Mouse (Mus musculus) naive thymus-derived CD4-positive, alpha-beta T cell, adult 2 months (primary cell): ENCODE results near the gene Pes1.
A peak's percentile ranks its signal among the peaks of the same experiment; 100 is the strongest.

Experiments used
- DNase-seq: peaks from one replicate; pipeline ENCODE4 v3.0.0-alpha.2; 2011; ENCODE audit warnings: low read depth

Gene Pes1

DNA sequence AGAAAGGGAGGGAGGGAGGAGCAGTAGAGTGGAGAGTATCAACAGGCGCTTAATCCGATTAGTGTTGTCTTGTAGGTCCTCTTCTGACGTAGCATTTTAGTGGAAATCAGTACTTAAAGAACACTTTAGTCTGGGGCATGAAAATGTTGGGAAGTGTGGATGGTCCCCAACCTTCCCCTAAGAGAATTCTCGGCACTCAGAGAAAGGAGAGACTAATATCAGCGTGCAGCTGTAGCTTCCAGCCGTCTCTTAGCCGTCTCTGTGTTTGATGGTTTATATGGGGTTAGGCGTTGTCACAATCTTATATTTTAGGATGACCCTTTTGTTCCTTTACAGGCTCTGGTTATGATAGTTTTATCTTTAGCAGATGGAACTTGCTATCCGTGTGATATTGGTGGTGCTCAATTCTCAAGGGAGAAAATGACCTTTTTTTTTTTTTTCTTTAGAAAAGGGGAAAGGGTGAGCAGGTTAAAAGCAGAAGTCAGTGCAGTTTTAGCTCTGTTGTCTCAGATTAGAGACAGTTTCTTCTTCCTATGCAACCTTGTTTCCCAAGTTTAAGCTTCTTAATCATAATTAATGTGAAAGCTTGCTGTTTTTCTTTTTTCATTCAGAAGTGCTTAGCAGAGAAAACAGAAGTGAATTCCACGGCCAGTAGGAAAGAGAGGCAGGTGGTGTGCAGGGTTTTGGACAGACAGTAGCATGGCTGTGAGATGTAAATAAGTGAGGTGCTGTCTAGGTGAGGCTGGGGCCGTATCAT lies 819 bp downstream of the Pes1 start:
- no peak for DNase-seq

DNA sequence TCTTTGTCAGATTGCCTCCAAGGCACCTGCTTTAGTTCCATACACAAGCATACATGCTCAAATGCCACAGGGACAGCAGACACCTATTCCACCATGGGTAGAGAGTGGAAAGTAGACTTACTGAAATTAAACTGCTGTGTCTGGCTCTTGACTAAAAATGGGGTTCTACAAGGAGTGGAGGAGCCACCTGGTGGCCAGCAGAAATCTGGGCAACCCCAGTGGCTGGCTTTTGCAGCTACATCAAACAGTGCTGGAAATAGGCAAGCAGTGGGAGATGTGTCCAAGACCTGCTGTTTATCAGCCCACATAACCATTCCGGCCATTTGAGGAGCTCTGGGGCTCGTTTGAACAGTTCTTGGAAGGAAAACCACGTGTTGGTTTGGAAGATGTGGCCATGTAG lies 6.1 kb downstream of the Pes1 start:
- DNase-seq, result no peak

DNA sequence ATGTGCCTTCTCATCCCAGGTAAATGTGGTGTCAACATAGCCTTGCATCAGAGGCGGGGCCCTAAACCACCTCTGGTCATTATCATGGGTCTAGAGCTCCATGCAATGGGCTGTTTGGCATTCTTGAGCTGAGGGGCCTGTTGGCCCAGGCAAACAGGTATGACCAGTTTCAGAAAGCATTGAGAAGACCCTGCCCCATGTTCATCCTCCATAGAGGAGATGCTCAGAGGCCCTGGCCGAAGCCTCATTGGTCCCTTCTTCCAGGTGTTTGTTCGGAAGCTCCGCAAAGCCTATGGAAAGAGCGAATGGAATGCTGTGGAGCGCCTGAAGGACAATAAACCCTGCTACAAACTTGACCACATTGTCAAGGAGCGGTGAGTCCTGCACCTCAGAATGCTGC lies 6.6 kb downstream of the Pes1 start:
- no peak for DNase-seq

DNA sequence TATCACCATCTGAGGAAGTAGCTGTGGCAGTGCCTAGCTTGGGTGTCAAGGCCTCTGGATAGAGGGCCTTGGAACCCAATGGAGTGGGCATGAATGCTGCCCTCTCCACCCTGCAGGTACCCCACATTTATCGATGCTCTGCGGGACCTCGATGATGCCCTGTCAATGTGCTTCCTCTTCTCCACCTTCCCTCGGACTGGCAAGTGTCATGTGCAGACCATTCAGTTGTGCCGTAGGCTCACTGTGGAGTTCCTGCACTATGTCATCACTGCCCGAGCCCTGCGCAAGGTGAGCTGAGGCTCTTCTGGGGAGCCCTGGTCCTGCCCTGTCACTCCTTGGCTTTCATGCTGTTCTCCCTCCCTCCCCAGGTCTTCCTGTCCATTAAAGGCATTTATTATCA lies 9.3 kb downstream of the Pes1 start:
- DNase-seq, result no peak

DNA sequence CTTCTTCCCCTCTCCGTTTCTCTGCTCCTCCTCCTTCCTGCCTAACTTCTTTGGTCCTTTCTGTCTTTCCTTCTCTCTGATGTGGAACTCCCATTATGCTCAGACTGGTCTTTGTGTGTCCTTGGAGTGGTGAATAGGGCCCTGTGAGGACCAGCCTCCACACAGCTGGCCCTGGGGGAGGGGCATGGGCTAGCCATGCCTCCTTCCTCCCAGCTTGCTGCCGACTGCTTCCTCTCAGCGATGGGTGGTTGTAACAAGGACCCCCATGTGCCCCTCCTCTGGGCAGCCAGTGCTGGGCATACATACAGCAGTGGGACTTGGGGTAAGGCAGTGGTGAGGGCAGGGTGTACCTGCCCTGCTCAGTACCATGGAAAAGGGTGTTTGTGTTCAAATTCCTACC lies 10.5 kb downstream of the Pes1 start:
- DNase-seq, result no peak

DNA sequence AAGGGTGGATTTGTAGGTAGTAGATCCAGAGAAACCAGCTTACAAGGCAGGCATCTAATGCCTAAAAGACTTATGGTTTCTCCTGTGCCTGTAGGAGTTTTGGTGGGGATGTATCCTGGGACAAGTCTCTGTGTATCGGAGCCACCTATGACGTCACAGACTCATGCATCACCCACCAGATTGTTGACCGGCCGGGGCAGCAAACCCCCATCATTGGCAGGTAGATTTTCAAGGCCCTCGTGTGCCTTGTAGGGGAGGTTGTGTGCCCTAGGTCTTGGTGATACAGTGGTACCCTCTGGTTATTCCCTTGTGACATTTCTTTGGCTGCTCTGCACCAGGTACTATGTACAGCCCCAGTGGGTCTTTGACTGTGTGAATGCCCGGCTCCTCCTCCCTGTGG lies 12.9 kb downstream of the Pes1 start, which contains the start of gene 4930556J24Rik:
Gene 4930556J24Rik, minus strand, starts transcription at position 101 of the 400 bp plus-strand sequence.
- DNase-seq, result no peak

DNA sequence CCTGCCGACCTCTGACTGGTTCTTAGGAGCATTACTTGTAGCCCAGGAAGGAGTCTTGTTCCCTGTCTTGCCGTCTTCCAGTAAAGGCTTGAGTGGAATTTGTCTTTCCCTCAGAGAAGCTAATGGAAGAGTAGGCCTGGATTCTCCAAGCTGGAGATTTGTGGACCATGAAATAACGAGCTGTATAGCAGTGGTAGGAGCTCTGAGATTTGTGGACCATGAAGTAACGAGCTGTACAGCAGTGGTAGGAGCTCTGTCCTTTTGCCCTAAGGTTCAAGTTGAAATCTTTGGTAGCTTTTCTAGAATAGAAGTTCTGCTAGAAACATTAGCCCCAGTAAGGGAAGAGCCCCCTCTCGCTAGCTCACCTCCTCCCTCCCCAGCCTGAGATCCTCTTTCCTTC lies 14.6 kb downstream of the Pes1 start:
- DNase-seq, result no peak

DNA sequence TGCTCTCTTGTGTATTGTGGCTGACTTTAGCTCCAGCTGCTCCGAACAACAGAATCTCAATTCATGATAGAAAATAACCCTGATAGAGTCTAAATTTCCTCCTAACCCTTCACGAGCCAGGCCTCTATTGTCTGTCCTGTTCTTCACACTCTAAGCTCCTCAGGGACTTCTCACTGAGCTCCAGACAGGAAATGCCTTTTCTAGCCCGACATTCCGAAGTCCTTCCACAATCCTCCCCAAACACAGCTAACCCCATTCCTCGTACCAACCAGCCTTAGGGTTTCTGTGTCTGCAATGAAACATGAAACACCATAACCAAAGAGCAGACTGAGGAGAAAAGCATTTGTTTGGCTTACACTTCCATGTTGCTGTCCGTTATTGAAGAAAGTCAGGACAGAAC lies 17.8 kb downstream of the Pes1 start:
- no peak for DNase-seq

DNA sequence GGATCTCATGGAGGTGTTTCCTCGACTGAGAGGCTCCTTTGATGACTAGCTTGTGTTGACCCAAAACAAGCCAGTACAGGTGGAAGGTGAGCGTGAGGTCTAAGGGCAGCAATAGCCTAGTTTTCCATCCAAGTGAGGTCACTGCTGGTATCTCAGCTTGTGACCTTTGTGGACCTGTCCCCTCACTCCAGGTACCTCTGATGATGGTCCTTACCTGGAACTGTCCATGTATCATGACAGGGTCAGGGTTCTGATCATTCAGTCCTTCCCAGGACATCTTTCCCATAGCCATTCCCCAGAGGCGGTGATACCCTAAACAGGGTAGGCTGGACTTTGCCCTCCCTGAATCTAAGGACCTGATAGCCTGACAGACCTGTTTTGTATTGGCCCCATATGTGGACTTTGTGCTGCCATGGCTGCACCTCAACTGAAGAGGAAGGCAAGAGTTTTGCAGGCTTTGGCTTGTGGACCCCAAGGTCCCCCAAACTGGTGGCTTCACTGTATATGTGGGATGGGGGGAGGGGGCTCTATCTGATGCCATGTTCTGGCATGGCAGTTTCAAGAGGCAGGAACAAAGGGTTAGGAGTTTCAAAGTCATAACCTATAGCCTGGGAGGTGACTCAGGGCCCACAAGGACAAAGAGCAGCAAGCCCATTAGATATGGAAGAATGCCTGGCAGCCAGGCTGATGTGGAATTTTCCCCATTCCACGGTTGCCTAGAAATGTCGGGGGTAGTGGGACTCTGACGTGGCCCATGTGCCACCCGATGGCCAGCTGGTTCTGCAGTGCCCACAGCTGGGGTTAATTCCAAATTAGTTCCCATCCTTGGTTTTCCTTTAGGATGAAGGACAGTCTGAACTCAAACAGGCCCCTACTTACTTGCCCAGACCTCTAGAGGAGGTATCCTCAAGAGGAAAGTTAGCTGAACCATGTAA lies 18.8 kb downstream of the Pes1 start:
- DNase-seq, result no peak

DNA sequence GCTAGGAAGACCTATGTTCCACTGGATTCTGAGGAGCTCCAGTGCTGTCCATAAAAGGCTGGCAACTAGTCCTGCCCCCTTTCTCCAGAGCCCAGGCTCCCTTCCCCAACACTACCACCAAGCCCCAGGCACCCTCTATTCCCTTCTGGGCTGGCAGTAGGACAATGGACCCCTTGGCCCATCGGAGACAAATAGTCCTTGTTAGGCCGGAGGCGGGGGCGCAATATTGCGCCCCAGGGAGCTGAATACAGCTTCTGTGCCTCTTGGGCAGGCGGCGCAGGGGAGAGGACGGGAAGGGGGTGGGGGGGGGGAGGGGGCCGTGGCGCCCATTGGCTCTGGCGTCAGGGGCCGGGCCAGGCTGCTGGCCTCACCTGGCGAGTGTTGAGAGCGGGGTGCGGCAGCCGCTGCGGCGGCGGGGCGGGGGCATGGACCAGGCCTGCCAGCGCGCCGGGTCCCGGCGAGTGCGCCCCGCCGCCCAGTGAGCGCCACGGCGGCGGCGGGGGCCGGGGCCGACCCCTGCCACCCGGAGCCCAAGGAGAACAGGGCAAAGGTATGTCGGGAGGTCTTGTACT lies 19.6 kb downstream of the Pes1 start, which contains the start of gene Gal3st1:
Gene Gal3st1, plus strand, starts transcription at position 346 of the 572 bp plus-strand sequence.
- DNase-seq, result no peak

DNA sequence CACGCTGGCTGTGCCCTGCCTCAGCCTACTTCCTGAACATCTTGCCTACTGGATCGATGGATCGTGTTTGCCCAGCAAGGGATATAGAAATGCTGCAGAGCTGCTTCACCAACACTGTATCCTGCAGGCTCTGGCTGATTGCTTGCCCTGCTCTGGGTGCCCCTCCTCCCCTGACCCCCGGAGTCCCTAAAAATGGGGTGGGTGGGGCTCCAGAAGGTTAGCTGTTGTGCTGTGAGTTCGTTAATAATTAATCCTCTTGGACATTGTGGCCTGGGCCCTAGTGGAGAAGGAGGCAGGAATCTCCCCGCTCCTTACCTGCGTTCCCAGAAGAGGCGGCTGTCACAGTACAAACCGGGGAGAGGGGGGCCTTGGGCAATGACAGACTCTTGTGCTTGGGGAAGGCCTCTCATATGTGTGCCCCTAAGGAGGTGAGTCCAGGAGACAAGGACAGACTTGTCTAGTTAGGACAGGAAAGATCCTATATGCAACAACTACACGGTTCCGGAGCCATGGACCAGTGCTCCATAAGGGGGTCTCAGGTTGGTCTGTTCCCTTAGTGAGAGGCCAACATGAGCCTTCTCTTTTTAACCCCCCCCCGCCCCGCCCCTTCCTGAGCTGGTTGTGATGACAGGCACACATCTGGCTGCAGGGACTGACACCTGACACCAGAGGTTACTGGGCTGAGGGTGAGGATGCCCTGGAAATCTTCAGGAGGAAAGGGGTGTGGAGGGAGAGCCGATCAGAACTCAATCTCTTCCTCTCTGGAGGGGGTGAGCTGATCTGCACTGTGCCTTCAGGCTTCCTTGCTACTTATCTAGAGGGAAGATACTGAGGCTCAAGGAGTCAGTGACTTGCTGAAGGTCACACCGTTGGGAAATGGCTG lies 20.3 kb downstream of the Pes1 start:
- DNase-seq, result no peak

DNA sequence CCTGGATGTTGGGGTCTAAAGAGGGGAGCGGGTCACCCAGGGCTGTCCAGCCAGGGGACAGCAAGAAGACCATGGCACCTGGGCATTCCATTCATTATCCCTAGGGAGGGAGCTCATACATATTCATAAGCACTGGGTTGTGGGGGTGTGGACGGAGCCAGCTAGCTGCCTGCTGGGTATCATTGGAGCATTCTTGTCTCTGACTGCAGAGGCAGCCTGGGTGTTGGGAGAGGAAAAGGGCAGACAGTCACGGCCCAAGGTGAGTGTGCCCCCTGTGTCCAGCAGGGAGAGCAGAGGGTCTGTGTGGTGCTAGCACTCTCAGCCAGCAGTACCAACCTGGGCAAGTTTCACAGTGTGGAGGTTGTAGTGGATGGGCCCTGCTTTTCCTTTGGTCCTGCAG lies 26.0 kb downstream of the Pes1 start:
- no peak for DNase-seq

DNA sequence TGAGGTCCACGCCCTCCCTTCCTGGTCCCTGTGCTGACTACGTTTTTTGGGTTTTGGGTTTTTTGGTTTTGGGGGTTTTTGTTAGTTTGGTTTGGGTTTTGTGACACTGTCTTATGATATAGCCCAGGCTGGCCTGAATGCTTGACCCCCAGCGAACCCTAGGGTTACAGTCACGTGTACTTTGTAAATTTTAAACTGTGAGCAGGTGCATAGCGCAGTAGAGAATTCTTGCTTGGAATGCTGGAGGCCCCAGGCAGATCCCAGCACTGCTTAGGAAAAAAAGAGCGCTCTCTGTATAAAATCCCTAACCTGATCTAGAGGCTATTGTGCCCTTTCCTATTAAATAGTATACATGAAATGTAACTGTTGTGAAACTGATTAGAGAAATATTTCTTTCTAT lies 29.4 kb downstream of the Pes1 start:
- DNase-seq, result no peak

DNA sequence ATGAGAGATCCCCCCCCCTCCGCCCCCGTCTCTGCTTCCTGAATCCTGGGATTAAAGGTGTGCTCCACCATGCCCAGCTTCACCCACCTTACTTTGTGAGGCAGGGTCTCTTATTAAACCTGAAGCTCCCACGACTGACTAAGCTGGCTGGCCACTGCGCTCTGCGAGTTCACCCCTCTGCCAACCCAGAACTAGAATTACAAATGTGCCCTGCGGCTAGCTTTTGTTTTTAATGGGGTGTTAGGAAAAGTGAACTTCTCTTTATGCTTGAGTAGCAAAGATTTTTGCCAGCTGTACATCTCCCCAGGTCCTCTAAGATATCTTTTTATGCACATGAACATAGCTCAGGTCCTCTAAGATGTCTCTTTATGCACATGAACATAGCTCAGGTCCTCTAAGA lies 30.1 kb downstream of the Pes1 start:
- no peak for DNase-seq

DNA sequence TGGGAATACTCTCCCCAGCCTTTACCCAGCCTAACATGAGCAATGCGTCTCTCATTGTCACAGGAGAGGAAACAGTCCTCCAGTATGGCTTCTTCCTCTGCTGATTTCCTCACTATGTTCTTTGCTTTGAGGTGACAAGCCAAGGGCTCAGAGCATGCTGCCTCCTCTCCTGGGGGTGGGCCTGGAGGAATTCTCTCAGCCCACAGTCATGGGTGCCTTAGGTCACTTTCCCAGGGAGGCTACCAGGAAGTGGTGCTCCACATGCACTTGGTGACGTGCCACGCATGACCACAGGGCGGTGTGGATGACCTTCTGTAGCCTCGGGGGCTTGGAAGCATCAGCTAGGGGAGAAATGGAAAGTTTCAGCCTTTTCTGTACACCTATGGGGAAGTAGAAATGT lies 31.7 kb downstream of the Pes1 start:
- DNase-seq, result no peak

DNA sequence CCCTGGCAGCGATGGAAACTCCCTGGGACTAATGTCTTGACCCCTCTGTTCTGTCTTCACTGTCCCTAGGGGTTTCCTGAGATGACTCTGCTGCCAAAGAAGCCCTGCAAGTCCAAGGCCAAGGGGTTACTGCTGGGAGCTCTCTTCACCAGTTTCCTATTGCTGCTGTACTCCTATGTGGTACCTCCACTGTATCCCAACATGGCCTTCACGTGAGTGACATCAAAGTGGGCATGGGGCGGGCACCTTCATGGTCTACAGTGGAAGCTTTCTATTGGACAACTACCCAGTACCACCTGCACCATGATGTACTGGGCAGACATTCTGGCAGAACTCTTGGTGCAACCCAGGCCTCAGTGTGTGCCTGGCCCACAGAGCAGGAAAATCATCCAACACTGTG lies 33.1 kb downstream of the Pes1 start:
- DNase-seq, result no peak

DNA sequence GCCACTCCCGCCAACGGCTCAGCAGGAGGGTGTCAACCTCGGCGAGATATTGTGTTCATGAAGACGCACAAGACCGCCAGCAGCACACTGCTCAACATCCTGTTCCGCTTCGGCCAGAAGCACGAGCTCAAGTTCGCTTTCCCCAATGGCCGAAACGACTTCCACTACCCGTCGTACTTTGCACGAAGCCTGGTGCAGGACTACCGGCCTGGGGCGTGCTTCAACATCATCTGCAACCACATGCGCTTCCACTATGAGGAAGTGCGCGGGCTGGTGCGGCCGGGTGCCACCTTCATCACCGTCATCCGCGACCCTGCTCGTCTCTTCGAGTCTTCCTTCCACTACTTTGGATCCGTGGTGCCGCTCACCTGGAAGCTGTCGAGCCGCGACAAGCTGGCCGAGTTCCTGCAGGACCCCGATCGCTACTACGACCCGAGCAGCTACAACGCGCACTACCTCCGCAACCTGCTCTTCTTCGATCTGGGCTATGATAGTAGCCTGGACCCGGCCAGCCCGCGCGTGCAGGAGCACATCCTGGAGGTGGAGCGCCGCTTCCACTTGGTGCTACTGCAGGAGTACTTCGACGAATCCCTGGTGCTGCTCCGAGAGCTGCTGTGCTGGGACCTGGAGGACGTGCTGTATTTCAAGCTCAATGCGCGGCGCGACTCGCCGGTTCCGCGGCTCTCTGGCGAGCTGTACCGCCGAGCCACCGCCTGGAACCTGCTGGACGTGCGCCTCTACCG lies 34.4 kb downstream of the Pes1 start:
- no peak for DNase-seq

DNA sequence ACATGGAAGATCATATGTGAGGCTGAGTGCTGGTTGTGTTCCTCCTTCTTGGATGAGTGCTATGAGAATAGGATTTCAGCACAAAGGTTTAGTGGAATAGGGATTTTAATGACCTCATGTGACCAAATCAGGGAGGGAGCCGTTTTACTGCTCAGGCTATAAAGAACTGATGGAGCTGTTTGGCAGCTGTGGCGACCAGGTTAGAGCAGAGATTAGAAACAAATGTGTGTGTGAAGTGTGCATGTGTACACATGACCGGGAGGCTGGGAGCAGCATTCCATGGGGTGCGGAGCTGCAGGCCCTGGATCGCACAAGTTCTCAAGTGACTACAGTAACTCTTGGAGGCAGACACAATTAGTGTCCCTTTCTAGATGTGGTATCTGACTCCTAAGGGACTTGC lies 35.8 kb downstream of the Pes1 start:
- no peak for DNase-seq

DNA sequence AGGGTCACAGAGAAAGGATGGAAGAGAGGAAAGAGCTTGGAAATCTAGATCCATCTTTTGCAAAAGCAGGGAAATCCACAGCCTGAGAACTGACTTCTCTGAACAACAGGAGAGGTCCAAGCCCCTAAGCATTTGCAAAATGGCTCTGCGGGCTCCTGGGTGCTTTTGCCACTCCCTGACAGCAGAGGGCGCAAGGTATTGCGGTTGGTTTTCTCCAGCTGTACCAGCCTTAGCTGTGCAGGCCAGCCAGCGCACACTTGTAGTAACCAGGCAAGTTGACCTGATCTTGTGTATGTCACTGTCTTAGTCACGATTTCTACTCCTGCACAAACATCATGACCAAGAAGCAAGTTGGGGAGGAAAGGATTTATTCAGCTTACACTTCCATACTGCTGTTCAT lies 37.8 kb downstream of the Pes1 start:
- DNase-seq, result peak; percentile 62

DNA sequence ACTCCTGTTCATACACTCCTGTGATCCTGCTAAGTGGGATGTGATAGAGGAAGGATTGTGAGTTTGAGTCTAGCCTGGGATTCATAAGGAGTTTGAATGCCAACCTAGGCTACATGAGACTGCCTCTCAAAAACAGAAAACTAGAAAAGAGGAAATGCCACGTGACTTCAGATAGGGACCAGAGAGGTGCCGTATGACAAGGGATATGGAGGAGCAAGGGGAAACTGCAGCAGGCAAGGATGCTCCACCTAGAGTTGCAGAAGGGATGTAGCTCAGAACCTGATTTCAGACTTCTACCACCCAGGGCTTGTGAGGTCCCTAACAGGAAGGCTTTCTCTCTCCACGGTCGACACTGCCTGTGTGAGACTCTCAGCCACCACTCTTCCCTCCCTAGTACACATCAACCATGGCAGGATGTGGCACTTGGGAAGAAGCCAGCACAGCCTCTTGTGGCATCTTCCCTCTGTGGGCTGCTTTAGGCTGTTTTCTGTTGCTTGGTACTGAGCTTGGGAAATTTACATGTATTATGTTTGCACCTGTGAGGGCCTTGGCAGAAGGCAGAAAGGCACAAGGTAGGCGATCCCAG lies 41.5 kb downstream of the Pes1 start:
- DNase-seq, result no peak

DNA sequence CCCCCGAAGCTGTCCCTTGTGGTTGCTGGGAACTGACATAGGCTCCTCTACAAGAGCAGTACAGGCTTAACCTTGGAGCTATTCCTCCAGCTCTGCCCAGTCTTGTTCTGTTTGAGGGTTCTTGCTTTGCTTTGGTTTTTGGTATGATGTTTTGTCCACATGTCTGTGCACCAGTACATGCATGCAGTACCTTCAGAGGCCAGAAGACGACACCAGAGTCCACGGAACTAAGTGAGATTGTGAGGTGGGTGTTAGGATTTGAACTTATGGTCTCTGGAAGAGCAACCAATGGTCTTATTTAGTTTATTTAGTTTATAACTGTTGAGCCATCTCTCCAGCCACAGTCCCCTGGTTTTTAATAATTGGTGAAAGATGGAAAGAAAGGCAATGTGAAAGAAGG lies 42.7 kb downstream of the Pes1 start:
- DNase-seq, result no peak
